In the genomic region with DNA sequence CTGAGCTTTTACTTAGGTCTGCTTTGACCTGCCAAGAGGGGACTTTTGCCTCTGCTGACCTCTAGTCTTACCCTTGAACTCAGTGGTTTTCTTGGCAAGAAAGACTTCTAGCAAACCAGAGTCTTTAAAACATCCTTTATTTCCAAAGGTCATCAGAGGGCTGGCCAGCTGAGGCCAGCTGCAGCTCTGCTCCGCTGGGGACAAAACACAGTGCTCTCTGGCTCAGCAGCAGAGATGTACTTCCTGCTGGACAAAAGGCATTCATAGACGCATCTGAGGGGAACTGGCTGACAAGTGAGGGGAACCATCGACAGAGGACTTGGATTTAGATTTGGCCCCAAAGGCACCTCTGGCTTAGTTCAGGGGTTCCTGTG, we compare ENCODE assay signal across 11 mouse cellular contexts. TPM values are rescaled to one million over a fixed set of nuclear protein-coding genes. Genes with fewer than 3 reads are reported as not detected.
DNase-seq lines count a peak whose midpoint lies in the region; ATAC-seq and TF ChIP-seq lines count a peak whose summit lies in the region.
"Had no signal": no experiment of that assay in that cellular context is flagged by ENCODE, and none has a peak within 500 bp of the region (broad histone marks: within the 10 kb centered on the region; RNA-seq: fewer than 3 reads in every experiment).

No protein-coding gene starts in this region.

- no peak overlapping the region for H3K4me2 ChIP-seq in kidney, embryonic 14.5 days (replicated peaks; ENCODE audit: low read depth, low read length)
- no peak overlapping the region for H3K4me2 ChIP-seq in heart, embryonic 12.5 days
- no peak overlapping the region for H3K4me2 ChIP-seq in kidney, embryonic 16.5 days (replicated peaks; ENCODE audit: low read depth, low read length)
- H3K4me2 ChIP-seq: forebrain, embryonic 13.5 days had no signal

- DNase-seq in kidney, adult 11 months: peak; percentile 70
- peak; percentile 73 for DNase-seq in skeletal muscle tissue, adult 2 months (ENCODE audit: low read depth, low spot score)
- no peak for DNase-seq in thymus, adult 2 months
- DNase-seq in thymus, postnatal 10 days (ENCODE audit: low spot score in 2 of 2): no peak
- no peak for DNase-seq in spleen, postnatal 14 days (ENCODE audit: low spot score in 2 of 2)
- DNase-seq: cerebellum, postnatal 36 days; liver had no signal

- 28% methylated on average over 3 of the region's 3 CpGs for WGBS in kidney, embryonic 14.5 days
- 38% methylated on average over 3 of the region's 3 CpGs for WGBS in heart, embryonic 12.5 days
- WGBS in kidney, embryonic 16.5 days: 30% methylated on average over 3 of the region's 3 CpGs
- 73% methylated on average over 3 of the region's 3 CpGs for WGBS in thymus, adult 2 months

- H3K4me3 ChIP-seq in kidney, embryonic 14.5 days (ENCODE audit: low read length): no peak overlapping the region
- no peak overlapping the region for H3K4me3 ChIP-seq in heart, embryonic 12.5 days
- H3K4me3 ChIP-seq in kidney, embryonic 16.5 days (ENCODE audit: low read length): no peak overlapping the region
- H3K4me3 ChIP-seq in thymus, adult 2 months (ENCODE audit: control insufficient read depth, insufficient read depth, low read length): no peak overlapping the region
- H3K4me3 ChIP-seq: forebrain, embryonic 13.5 days had no signal

- no peaks in the 10 kb centered on the region for H3K36me3 ChIP-seq in kidney, embryonic 14.5 days (ENCODE audit: control insufficient read depth, insufficient read depth, low read length)
- H3K36me3 ChIP-seq in heart, embryonic 12.5 days: no peaks in the 10 kb centered on the region
- H3K36me3 ChIP-seq in kidney, embryonic 16.5 days (ENCODE audit: insufficient read depth, low read length): no peaks in the 10 kb centered on the region
- H3K36me3 ChIP-seq in thymus, adult 2 months (ENCODE audit: control insufficient read depth, insufficient read depth, low read length): no peaks in the 10 kb centered on the region

- H3K27ac ChIP-seq in kidney, embryonic 14.5 days (ENCODE audit: low read depth, low read length): no peak overlapping the region
- H3K27ac ChIP-seq in heart, embryonic 12.5 days (ENCODE audit: poor library complexity, severe bottlenecking): peak overlapping the region; percentile 51
- H3K27ac ChIP-seq in kidney, embryonic 16.5 days (ENCODE audit: low read length): peak overlapping the region; percentile 70
- H3K27ac ChIP-seq in thymus, adult 2 months (ENCODE audit: control insufficient read depth, insufficient read depth, low read length): no peak overlapping the region
- H3K27ac ChIP-seq: forebrain, embryonic 13.5 days had no signal

- H3K9me3 ChIP-seq in kidney, embryonic 14.5 days (ENCODE audit: control insufficient read depth, low read length): no peaks in the 10 kb centered on the region
- no peaks in the 10 kb centered on the region for H3K9me3 ChIP-seq in heart, embryonic 12.5 days (replicated peaks)
- no peaks in the 10 kb centered on the region for H3K9me3 ChIP-seq in kidney, embryonic 16.5 days (ENCODE audit: low read length)
- H3K9me3 ChIP-seq: forebrain, embryonic 13.5 days had no signal

- TF ChIP-seq POLR2A in thymus, adult 2 months (IDR thresholded peaks at IDR 0.05; ENCODE audit: control insufficient read depth, extremely low read depth, insufficient read depth, low read length, poor library complexity): no peak

- H3K9ac ChIP-seq in kidney, embryonic 14.5 days (ENCODE audit: low read depth, low read length): no peak overlapping the region
- H3K9ac ChIP-seq in heart, embryonic 12.5 days: no peak overlapping the region
- H3K9ac ChIP-seq in kidney, embryonic 16.5 days (replicated peaks; ENCODE audit: low read length): no peak overlapping the region
- H3K9ac ChIP-seq: forebrain, embryonic 13.5 days had no signal

- no peak; the same call in 1 of the 2 replicates for ATAC-seq in kidney, embryonic 14.5 days (ENCODE audit: low FRiP score, low TSS enrichment)
- ATAC-seq in heart, embryonic 12.5 days (ENCODE audit: insufficient number of reproducible peaks, low FRiP score): no peak
- ATAC-seq in kidney, embryonic 16.5 days (ENCODE audit: low FRiP score, low TSS enrichment): 0 out of 2 replicates have a peak, but pooled peaks have one; percentile 53
- ATAC-seq: forebrain, embryonic 13.5 days had no signal

- peaks cover 10% of the 10 kb centered on the region for H3K4me1 ChIP-seq in kidney, embryonic 14.5 days (ENCODE audit: control insufficient read depth, insufficient read depth, low read length)
- H3K4me1 ChIP-seq in heart, embryonic 12.5 days (replicated peaks): peaks cover 39% of the 10 kb centered on the region
- H3K4me1 ChIP-seq in kidney, embryonic 16.5 days (ENCODE audit: insufficient read depth, low read length): peaks cover 16% of the 10 kb centered on the region
- H3K4me1 ChIP-seq in thymus, adult 2 months (replicated peaks; ENCODE audit: control insufficient read depth, insufficient read depth, low read length): no peaks in the 10 kb centered on the region
- H3K4me1 ChIP-seq: forebrain, embryonic 13.5 days had no signal

- no peaks in the 10 kb centered on the region for H3K27me3 ChIP-seq in kidney, embryonic 14.5 days (ENCODE audit: control insufficient read depth, insufficient read depth, low read length)
- no peaks in the 10 kb centered on the region for H3K27me3 ChIP-seq in heart, embryonic 12.5 days (replicated peaks)
- no peaks in the 10 kb centered on the region for H3K27me3 ChIP-seq in kidney, embryonic 16.5 days (ENCODE audit: insufficient read depth, low read length)
- no peaks in the 10 kb centered on the region for H3K27me3 ChIP-seq in thymus, adult 2 months (ENCODE audit: control insufficient read depth, insufficient read depth, low read length)
- H3K27me3 ChIP-seq: forebrain, embryonic 13.5 days had no signal

- TF ChIP-seq CTCF in thymus, adult 2 months (IDR thresholded peaks at IDR 0.05; ENCODE audit: borderline replicate concordance, control insufficient read depth, extremely low read depth, insufficient read depth, low read length, poor library complexity): no peak

RNA-seq across cellular contexts. Expression of gene Zfp366, which starts 45.9 kb away (rescaled TPM):
- 0.83 and 1.6 TPM in 2 replicates for polyA plus RNA-seq in kidney, embryonic 14.5 days (2014; fragmentation: Nextera tagmentation; extraction: Ambion mirVana)
- polyA plus RNA-seq in heart, embryonic 12.5 days (2016; fragmentation: Nextera tagmentation; extraction: Ambion mirVana): 0.12 and 0.36 TPM in 2 replicates
- 0.96 and 1.1 TPM in 2 replicates for polyA plus RNA-seq in kidney, embryonic 16.5 days (2015; fragmentation: Nextera tagmentation; extraction: Ambion mirVana)
- 4.1 and 5.9 TPM in 2 replicates for polyA plus RNA-seq in thymus, adult 2 months (2012; rRNA removed)

Comparison
In these comparisons a context has a peak if more than half of its experiments do, and no peak if none do; other contexts are left out.
1. H3K27ac ChIP-seq: peak in heart, embryonic 12.5 days (single experiment) and kidney, embryonic 16.5 days (single experiment); none in kidney, embryonic 14.5 days (single experiment) and thymus, adult 2 months (single experiment).
2. DNase-seq: peak in kidney, adult 11 months (single experiment) and skeletal muscle tissue, adult 2 months (single experiment); none in thymus, adult 2 months (single experiment), thymus, postnatal 10 days (0 of 2) and spleen, postnatal 14 days (0 of 2).